Mouse (Mus musculus) kidney, postnatal 14 days (tissue): Measurements from ENCODE around the gene Ern1.
"Not testable (repeated sequence)": the region's sequence is repeated elsewhere in the genome, so short reads cannot be mapped to it uniquely, and the experiment has no call there.

ENCODE experiments used
- DNase-seq: peaks from one replicate; pipeline ENCODE4 v3.0.0; 2022; ENCODE audit warnings: mixed read lengths

Gene Ern1

DNA sequence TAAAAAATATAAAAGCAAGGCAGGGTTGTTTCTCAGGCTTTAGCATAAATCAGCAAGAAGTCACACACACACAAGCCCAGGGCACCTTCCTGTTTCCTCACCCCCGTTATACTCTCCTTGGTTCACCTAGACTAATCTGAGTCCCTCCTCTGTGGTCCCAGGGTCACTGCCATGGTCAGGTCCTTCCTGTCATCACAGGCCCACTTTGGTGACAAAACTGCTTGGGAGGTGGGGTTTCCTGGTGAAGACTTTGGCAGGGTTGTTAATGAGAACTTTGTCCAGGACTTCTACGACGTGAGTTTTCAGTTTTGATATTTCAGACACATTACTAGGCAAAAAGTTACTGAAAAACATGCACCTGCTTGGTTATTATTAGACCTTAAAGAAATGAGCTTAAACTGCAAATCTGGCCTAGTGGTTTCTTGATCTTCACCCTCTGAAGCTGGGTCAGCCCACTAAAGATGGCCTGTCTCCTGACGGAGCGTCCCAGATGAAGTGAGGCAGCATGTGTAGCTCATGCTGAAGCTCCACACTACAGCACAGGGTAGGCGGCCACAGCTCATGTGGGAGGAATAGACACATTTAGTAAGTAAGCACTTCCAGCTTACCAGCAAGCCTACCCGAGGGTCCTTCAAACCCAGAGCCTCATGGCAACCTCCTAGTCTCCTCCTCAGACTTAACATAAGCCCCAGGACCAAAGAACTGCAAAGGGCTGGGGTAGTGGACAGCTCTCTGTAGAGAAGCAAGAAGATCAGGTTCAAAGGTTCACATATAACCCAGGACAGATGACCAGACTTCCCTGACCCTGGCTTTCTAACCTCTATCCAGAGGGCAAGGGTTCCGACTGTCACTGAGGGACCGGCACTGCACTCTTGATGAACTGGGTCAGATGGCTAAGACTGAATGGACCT, 7.8 kb downstream of the Ern1 start:
- DNase-seq, result no peak

DNA sequence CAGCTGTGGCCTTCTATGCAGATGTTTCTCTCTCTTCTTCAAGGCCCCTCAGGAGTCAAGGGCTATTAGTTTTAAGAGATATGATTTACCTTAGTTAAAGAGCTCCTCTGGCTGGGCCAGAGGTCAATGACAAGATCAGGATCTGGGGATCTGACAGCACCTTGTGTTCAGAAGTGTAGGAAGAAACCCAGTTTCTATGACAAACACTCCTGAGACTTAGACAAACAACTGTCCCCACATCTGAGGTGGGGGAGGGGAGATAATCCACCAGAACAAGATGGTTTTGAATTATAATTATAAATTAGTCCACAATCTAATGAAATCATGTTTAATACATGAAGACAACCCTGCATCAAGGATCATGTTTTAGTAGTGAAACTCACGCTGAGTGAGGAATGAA, 8.9 kb downstream of the Ern1 start:
- DNase-seq, result no peak

DNA sequence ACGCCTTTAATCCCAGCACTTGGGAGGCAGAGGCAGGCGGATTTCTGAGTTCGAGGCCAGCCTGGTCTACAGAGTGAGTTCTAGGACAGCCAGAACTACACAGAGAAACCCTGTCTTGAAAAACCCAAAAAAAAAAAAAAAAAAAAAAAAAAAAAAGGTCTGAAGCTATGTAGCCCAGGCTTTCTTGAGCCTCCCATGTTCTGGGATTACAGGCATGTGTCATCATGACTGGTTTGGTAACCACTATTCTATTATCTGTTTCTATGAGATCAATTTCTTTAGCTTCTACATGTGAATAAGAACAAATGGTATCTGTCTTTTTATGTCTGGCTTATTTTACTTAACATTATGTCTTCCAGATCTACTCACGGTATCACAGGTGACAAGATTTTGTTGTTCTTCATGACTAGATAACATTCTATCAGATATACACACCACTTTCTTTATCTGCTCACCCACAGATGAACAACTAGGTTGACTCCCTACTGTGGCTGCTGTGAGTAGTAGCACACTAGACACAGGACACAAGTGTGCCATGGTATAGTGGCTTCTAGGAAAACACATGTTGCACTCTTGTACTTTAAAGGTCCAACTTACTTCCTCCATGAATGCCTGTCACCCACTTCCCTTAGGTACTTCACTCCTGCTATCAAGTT, 10.0 kb downstream of the Ern1 start:
- no peak for DNase-seq

DNA sequence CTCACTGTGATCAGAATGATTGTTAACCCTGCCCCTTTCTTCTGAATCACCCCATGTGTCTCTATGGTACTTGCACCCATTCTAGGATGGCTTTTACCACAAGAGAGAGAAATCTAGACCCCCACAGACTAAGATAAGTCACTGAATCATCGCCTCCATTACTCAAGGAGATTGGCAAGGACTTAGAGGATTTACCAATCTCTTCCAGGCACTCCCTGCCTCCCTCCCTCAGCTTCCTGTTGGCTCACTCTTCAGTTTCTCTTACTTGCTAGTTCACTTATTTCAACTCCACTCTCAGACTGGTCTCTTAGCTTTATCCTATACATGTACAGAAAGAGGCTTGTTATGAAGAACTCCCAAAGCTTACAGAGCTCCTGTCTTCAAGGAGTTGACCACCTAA, 12.3 kb downstream of the Ern1 start:
- DNase-seq, result no peak

DNA sequence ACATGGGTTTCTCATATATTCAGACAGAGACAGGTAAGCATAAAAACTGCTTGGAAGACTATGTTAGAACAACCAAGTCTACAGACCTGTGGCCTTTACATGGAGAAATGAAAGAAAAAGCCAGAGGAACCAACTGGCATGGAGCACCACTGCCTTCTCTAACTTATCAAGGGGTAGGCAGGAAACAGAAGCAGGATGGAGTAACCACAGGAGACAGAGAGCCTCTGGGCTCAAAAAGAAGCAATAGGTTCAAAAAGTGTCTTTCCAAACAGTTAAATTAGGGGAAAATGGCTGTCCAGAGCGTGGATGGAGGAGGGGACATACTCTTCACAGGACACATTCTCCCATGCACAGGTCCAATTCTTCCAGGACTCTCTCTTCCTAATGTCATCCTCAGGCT, 16.0 kb downstream of the Ern1 start:
- DNase-seq, result no peak

DNA sequence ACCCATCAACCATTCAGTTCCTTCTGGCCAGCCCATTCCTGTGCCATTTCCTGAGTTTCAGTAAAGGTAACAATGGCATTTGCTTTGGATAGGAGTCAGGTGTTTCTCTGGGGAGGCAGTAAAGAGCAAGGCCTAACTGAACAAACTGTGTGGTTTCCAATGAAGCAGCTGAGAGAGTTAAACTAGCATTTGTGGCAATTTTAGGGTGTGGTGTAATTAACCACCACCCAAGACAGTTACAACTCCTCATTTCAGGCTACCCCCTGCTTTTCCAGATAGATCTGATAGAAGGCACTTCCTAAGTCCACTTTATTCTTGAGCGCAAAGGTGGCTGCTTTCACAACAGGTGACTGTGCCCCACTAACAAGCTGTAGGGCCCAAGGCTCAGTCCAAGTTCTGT, 19.1 kb downstream of the Ern1 start:
- no peak for DNase-seq

DNA sequence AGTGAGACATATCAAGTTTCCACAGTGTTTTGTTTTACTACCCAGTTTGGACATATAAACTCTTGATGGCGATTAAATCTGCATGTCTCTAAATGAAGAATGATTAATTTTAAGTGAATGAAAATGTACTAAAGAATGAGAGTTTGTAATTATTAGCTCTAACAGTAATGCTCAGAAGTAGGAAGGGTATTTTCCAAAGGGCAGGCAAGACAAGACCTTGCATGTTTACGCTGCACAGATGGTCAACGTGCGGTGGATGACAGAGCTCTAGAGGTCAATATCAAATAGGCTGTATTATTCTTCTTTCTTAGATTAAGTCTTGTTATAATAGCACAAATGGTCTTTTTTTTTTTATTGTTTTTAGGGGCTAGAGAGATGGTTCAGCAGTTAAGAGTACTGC, 21.7 kb downstream of the Ern1 start:
- no peak for DNase-seq

DNA sequence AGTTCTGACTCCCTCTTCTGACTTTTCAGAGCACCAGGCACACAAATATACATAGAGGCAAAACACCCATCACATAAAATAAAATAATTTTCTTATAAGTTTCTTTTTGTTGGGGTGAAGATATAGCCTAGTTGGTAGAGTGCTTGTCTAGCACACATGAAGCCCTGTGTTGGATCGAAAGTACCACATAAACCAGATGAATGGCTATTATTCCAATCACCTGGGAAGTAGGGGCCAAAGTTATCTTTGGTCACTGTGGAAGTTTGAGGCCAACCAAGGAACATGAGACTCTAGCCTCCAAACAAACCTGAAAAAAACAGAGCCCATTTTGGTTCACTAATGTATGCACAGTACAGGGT, 22.1 kb downstream of the Ern1 start:
- no peak for DNase-seq

DNA sequence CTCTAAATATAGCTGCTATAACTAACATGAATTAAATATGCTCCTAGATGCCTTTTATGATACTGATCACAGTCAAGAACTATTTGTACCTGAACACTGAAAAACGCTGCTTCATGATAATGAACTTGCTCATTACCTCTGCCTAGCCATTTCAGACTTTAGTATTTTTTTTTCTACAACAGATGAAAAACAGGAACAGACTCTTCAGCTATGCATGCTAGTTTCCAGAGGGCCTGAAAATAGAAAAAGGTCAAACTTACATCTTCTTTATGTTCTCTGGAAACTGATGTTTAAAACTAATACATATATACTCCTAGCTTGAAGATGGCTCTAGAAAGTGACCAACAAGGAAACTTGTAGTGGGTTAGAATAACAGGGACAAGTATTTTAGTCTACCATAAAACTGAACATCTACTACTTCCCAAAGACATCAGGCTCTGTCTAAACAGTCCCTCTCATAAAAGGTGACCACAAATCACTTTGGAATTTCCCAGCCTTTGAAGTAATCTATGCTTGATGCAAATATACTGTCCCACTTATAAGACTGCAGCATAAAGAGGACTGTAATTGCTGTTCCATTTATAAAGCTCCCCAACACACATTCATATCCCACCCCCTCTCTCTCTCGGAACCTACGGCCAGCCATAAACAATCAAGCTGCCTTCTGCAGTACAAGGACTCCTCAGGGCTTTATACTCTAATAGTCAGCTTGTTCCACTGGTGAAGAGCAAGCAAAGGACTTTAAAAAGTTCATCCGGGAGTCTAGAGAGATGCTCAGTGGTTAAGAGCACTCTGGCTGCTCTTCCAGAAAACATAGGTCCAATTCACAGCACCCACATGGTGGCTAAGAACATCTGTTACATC, 22.7 kb downstream of the Ern1 start:
- DNase-seq, result no peak

DNA sequence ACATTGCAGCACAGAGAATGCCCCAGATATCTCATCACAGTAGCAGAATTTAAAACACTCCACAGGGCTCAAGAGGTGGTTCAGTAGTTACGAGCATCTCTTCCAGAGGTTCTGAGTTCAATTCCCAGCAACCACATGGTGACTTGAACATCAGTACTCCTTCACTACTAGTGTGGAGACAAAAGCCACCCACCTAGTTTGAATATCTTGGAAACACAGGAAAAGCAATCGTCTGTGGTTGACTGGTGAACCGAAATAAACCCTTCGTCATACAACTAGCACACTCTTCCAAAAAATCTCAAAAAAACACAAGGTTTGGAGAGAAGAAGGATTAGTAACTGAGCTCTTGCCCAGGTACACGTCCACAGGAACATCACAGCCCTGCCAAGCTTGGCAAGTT, 23.8 kb downstream of the Ern1 start:
- DNase-seq, result no peak

DNA sequence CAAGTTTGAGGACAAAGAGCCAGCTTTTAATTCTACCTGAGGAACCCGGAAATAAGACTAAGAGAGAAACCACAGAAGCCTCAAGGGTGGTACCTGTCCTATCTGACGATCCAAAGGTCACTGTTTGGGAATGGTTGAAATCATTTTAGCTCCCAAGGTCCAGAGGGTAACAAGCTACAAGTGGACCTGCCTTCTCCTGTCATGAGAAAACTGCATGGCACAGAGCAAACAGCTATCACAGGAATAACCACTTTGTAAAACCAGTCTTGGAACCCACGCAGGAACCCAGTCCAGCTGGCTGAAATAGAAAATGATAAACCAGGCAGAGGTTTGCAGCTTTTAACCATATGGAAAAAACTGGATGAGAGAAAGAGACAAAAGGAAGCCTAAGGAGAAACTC, 25.3 kb downstream of the Ern1 start:
- no peak for DNase-seq

DNA sequence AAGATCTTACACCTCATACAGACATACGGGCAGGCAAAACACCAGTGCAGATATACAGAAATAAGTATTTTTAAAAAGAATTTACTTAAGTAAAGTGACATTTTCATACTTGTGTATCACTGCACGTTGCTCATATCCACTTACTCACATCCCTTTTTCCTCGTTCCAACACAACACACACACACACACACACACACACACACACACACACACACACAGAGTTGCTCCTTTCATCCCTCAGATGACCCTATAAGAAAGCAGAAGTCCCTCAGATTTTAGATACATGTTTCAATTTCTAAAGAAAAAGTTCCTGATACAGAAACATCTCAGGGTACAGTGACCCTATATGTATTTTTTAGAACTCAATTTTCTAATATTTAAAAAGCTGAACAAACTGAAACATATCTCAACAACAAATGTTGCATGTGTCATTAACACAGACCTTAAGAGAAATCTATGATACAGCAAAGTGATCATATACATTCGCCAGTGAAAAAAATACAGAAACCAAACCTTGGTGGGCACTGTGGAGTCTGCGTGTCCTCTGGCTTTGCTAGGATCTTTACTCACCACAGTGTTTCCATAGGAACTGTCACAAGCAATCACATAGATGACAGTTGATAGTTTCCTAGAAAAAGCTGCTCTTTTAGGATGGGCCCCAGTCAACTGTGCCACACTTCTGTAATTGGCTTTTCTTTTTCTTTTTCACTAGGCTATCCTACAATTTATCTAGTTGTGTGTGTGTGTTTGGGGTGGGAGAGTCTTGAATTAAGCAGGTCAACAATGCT, 26.3 kb downstream of the Ern1 start:
- no peak for DNase-seq

DNA sequence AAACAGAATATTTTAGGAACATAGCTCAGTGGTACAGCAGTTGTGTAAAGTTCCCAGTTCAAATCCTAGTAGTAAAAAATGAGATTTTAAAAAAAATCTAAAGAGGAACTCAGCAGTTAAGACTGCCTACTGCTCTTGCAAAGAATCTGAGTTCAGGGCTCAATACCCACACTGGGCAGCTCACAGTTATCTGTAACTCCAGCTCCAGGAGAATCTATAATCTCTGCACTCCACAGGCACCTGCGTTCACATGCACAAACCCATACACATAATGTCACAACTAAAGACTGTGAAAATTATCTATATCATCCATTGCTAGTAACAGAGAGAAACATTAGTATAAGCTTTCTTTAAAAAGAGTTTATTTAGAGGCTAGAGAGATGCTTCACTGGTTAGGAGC, 27.0 kb downstream of the Ern1 start:
- no peak for DNase-seq

DNA sequence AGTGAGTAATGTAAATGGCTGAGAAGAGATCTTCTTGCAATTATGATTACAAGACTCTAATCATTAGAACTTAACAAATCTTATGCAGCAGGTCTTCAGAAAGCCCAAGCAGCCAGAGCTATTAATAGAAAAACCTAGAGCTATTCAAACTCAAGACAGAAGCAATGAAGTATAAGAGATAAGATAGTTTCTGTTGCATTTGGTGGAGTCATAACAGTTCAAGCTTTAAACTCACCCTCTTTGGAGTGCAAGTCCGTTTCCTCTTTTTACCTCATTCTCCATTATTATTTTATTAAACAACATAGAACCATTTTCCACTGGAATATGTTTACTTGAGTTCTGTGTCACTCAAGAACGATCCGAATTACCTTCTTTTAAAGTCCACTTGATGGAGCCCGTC, 29.1 kb downstream of the Ern1 start:
- DNase-seq, result no peak

DNA sequence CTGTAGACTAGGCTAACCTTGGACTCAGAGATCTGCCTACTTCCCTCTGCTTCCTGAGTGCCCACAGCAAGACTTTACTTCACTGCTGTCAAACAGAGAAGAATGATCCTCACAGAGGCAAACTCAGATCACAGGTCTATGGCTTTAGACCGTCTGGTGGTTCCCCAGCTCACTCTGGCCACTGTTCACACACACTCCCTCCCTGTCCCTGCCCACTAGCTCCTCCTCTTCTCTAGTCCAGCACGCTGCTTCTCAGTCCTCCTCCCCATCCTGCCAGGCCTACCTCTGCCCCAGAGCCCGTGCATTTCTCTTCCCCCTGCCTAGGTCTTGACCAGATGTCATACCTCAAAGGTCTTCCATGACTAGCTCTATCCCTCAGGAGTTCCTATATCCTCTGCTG, 44.0 kb downstream of the Ern1 start:
- no peak for DNase-seq

DNA sequence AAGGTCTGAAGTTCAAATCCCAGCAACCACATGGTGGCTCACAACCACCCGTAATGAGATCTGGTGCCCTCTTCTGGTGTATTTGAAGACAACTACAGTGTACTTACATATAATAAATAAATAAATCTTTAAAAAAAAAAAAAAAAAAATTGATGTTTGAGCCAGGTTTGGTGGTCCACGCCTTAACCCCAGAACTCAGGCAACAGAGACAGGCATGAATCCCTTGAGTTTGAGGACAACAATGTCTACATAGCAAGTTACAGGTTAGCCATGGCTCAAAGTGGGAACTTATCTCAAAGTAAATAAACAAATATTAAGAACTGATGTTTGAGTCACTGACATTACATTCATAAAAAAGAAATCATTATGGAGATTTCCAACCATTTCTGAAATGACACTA, 45.1 kb downstream of the Ern1 start:
- not testable (repeated sequence) for DNase-seq

DNA sequence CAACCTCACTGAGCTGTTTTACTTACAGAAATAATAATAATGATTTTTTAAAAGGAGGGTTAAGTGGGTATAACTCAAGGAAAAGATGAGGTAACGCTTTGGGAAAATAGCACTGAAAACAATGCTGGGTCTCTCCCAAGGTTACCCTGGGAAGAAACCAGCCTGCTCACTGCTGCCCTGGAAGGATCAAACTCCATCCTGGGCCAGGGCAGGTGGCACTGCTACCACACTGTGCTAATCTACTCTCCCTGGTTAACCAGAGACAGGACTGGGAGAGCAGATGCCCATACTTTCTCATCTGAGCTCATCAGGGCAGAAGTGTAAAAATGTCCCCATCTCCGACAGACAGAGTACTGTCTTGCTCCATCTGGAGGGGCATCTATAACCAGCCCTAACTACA, 47.3 kb downstream of the Ern1 start:
- no peak for DNase-seq

DNA sequence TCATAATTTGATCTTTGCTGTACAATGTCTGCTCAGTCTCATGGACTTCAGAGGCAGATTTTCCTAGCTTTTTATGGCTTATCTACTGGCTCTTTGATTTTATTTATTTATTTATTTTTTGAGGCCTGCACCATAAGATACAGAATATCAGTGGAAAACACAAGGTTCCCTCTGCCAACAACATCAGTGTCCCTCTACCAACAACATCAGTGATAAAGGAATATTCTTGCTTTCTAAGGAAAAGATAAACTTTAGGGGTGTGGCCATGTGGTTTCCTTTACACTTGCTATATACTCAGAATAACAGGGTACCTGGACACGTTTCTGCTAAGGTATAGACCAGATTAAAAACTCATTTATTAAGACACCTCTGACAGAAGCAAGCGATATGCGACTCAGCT, 48.3 kb downstream of the Ern1 start:
- DNase-seq, result no peak

DNA sequence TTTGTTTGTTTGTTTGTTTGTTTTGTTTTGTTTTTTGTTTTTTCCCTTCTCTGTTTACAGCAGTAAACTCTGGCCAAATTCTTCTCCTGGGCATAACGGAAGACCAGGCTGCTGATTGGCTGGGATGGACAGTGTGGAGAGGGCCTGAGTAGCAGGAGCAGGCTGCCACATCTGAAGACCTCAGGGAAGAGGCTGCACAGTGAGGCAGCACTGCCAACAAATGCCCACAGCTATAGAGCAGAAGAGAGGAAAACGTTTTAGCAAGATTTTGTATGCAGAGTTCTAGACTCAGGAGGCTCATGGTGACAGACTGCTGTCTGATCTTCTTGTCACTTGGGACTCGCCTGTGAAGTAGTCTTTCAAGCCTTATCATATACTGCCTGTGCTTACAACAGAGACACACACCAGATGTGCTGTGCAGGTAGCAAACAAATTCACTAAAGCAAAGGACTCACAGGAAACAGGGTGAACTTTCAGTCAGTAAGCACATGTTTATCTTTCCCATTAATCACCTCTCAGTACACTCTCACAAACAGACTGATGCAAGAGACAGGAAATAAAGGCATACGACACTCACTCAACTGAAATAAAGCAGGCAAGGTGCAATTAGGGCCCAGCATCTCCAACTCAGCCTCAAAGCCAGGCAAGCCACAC, 49.0 kb downstream of the Ern1 start:
- no peak for DNase-seq

DNA sequence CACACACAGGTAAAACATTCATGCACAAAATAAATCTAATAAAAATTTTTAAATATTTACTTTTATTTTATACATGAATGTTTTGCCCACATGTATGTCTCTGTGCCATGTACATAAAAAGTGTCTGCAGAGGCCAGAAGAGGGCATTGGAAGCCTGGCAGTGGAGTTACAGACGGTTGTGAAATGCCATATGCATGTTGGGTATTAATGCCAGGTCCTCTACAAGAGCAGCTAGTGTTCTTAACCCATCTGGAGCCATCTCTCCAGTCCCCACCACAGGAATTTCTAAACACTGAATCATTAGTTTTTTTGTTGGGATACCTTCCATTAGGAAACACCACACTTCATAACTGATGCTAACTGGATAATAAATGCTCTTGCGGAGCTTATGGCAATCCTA, 50.1 kb downstream of the Ern1 start:
- no peak for DNase-seq

DNA sequence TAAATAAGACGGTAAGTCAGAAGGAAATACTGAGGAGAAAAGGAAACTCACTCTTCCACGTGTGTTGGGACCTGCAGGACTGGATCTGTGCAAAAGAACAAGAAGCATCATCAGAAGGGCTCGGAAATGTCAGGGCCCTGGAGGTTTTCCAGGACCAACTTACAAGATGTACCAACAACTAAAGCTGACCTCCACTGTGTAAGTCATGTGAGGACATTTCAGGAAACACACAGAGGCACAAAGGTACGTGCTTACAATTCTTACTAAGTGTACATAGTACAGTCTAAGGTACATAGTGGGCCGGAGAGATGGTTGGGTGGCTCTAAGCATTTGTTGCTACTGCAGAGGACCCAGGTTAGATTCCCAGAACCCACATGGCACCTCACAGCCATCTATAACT, 50.6 kb downstream of the Ern1 start:
- peak; percentile 5 for DNase-seq

DNA sequence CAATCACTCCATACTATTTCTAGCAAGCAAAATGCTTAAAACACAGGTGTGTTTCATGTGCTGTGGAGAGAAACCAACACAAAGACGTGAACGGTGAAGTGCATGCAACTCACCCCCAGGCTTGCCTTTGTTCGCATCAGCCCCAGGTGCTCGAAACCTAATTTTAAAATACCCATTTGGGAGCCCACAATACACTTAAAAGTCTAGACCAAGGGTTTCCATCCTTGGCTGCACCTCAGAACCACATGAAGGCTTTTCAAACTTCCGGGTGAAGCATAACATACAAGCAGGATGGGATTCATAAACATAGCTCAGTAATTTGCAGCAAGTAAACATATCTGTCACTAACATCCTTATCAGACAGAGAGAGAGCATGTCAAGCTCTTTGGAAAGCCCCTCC, 57.3 kb downstream of the Ern1 start:
- DNase-seq, result no peak
